8 mouse cellular contexts compared by ENCODE assay signal in the genomic region with DNA sequence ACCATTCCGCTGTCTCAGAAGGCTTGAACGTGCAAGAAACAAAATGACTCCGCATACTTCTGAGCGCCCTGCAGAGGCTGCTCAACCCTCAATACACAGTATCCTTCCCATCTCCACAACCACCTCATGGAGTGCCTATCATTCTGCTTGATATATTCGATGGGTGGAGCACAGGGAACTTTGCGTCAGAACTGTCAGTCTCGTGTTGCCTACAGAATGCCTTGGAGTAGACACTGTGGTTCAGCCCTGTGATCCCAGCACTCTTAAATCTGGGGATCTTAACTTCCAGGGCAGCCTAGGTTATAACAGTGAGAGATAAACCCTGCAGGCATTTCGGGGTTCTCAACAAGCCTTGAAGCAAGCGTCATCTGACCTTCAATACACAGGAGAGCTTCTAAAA. TPM values are rescaled to one million over a fixed set of nuclear protein-coding genes. Genes with fewer than 3 reads are reported as not detected.
A peak's percentile ranks its signal among the peaks of the same experiment; 100 is the strongest.
DNase-seq lines count a peak whose midpoint lies in the region; ATAC-seq and TF ChIP-seq lines count a peak whose summit lies in the region.

No protein-coding gene starts in this region.

- peak in 1 of 2 experiments; percentile 15; a peak in 1 of 4 replicates for TF ChIP-seq CTCF in CH12.LX (conservative IDR thresholded peaks at IDR 0.05 in 1 of 2, IDR thresholded peaks at IDR 0.05 in 1 of 2; ENCODE audit: low read depth in 2 of 2, low read length in 2 of 2)
- peak; percentile 7; the same call in 1 of the 2 replicates for TF ChIP-seq CTCF in stomach, postnatal 0 days (IDR thresholded peaks at IDR 0.05; ENCODE audit: low read depth)

- H3K36me3 ChIP-seq in heart, embryonic 13.5 days, result peaks cover 2% of the 10 kb centered on the region; the same call in 1 of the 2 replicates
- H3K36me3 ChIP-seq in CH12.LX (replicated peaks in 1 of 2; ENCODE audit: control insufficient read depth in 1 of 2, insufficient read depth in 1 of 2, low read length in 1 of 2), result peaks cover 0 to 21% of the 10 kb centered on the region in 2 experiments
- H3K36me3 ChIP-seq in embryonic facial prominence, embryonic 15.5 days, result no peaks in the 10 kb centered on the region
- H3K36me3 ChIP-seq in limb, embryonic 13.5 days, result no peaks in the 10 kb centered on the region
- H3K36me3 ChIP-seq in stomach, postnatal 0 days (ENCODE audit: control insufficient read depth, insufficient read depth, low read length), result no peaks in the 10 kb centered on the region

- DNase-seq in heart, postnatal 4 days, result no peak
- DNase-seq in CH12.LX (ENCODE audit: extremely low read depth), result peak; percentile 45
- DNase-seq in stomach, postnatal 0 days (ENCODE audit: low spot score), result no peak
- DNase-seq in thymus, postnatal 25 days, result no peak
- no peak for DNase-seq in cerebellum, postnatal 36 days

- peaks cover 30% of the 10 kb centered on the region for H3K4me1 ChIP-seq in heart, embryonic 13.5 days
- H3K4me1 ChIP-seq in CH12.LX (ENCODE audit: control insufficient read depth in 1 of 2, insufficient read depth in 2 of 2), result peaks cover 6 to 47% of the 10 kb centered on the region in 2 experiments; a peak in 2 of 4 replicates
- peaks cover 25% of the 10 kb centered on the region for H3K4me1 ChIP-seq in embryonic facial prominence, embryonic 15.5 days
- H3K4me1 ChIP-seq in limb, embryonic 13.5 days, result peaks cover 21% of the 10 kb centered on the region
- no peaks in the 10 kb centered on the region for H3K4me1 ChIP-seq in stomach, postnatal 0 days (replicated peaks; ENCODE audit: control insufficient read depth, insufficient read depth)

- dilution Hi-C loops in CH12.LX (cut with MboI; ENCODE audit: extremely low pct_ligation_motif_present, extremely low pct_unique_long_range_greater_than_20kb, low sequenced_read_pairs), result no loop called here

- no peak overlapping the region for H3K27ac ChIP-seq in heart, embryonic 13.5 days (replicated peaks)
- peak overlapping the region; percentile 67 for H3K27ac ChIP-seq in CH12.LX (ENCODE audit: insufficient read depth, low read depth)
- no peak overlapping the region for H3K27ac ChIP-seq in embryonic facial prominence, embryonic 15.5 days (replicated peaks)
- no peak overlapping the region for H3K27ac ChIP-seq in limb, embryonic 13.5 days
- no peak overlapping the region for H3K27ac ChIP-seq in stomach, postnatal 0 days (replicated peaks)

- no peaks in the 10 kb centered on the region for H3K27me3 ChIP-seq in heart, embryonic 13.5 days (replicated peaks)
- H3K27me3 ChIP-seq in CH12.LX (replicated peaks), result no peaks in the 10 kb centered on the region
- no peaks in the 10 kb centered on the region for H3K27me3 ChIP-seq in embryonic facial prominence, embryonic 15.5 days
- no peaks in the 10 kb centered on the region for H3K27me3 ChIP-seq in limb, embryonic 13.5 days
- H3K27me3 ChIP-seq in stomach, postnatal 0 days (ENCODE audit: control insufficient read depth, insufficient read depth, low read length), result no peaks in the 10 kb centered on the region

- peak overlapping the region; percentile 85 for H3K4me3 ChIP-seq in heart, embryonic 13.5 days
- H3K4me3 ChIP-seq in CH12.LX (replicated peaks in 1 of 3; ENCODE audit: low read depth in 2 of 3, low read length in 2 of 3, poor library complexity in 1 of 3), result peak overlapping the region; percentile 80 to 95 (median 86)
- H3K4me3 ChIP-seq in embryonic facial prominence, embryonic 15.5 days (replicated peaks), result peak overlapping the region; percentile 91
- H3K4me3 ChIP-seq in limb, embryonic 13.5 days, result peak overlapping the region; percentile 87
- H3K4me3 ChIP-seq in stomach, postnatal 0 days (ENCODE audit: low read depth, low read length), result peak overlapping the region; percentile 81

- no peaks in the 10 kb centered on the region for H3K9me3 ChIP-seq in heart, embryonic 13.5 days
- peaks cover 6% of the 10 kb centered on the region for H3K9me3 ChIP-seq in CH12.LX (replicated peaks; ENCODE audit: low read length)
- no peaks in the 10 kb centered on the region for H3K9me3 ChIP-seq in embryonic facial prominence, embryonic 15.5 days (replicated peaks)
- no peaks in the 10 kb centered on the region for H3K9me3 ChIP-seq in limb, embryonic 13.5 days
- H3K9me3 ChIP-seq in stomach, postnatal 0 days (ENCODE audit: control insufficient read depth, low read length), result no peaks in the 10 kb centered on the region

- peaks cover 52% of the 10 kb centered on the region for H3K79me2 ChIP-seq in CH12.LX (replicated peaks; ENCODE audit: control insufficient read depth, extremely low read depth, insufficient read depth, poor library complexity, severe bottlenecking)

- no peak for TF ChIP-seq EP300 in CH12.LX (IDR thresholded peaks at IDR 0.05; ENCODE audit: low read length)
- TF ChIP-seq EP300 in stomach, postnatal 0 days (optimal IDR thresholded peaks at IDR 0.05), result no peak

- peak overlapping the region; percentile 78 for H3K4me2 ChIP-seq in heart, embryonic 13.5 days
- peak overlapping the region; percentile 92 for H3K4me2 ChIP-seq in CH12.LX (ENCODE audit: insufficient read depth, low read depth, poor library complexity, severe bottlenecking)
- H3K4me2 ChIP-seq in embryonic facial prominence, embryonic 15.5 days (replicated peaks), result peak overlapping the region; percentile 58
- H3K4me2 ChIP-seq in limb, embryonic 13.5 days (replicated peaks), result peak overlapping the region; percentile 80
- H3K4me2 ChIP-seq in stomach, postnatal 0 days (replicated peaks; ENCODE audit: low read depth), result peak overlapping the region; percentile 69

- peak overlapping the region; percentile 90 for H3K9ac ChIP-seq in heart, embryonic 13.5 days
- peak overlapping the region; percentile 53 for H3K9ac ChIP-seq in CH12.LX (ENCODE audit: insufficient read depth, low read depth)
- H3K9ac ChIP-seq in embryonic facial prominence, embryonic 15.5 days, result peak overlapping the region; percentile 58; the same call in 1 of the 2 replicates
- H3K9ac ChIP-seq in limb, embryonic 13.5 days, result peak overlapping the region; percentile 86
- H3K9ac ChIP-seq in stomach, postnatal 0 days (ENCODE audit: low read length), result peak overlapping the region; percentile 87

- peak; percentile 3 for TF ChIP-seq RAD21 in CH12.LX (IDR thresholded peaks at IDR 0.05; ENCODE audit: low read depth, low read length)

- WGBS in heart, embryonic 13.5 days, result 55% methylated on average over 9 of the region's 9 CpGs
- WGBS in embryonic facial prominence, embryonic 15.5 days, result 47% methylated on average over 9 of the region's 9 CpGs
- WGBS in limb, embryonic 13.5 days, result 66% methylated on average over 9 of the region's 9 CpGs
- 56% methylated on average over 9 of the region's 9 CpGs for WGBS in stomach, postnatal 0 days

- in situ Hi-C loops in CH12.LX (cut with MboI; ENCODE audit: low pct_ligation_motif_present, low pct_unique_long_range_greater_than_20kb, low sequenced_read_pairs), result loop anchor here (10.0 kb wide), 1 partner anchor 134 kb away; no protein-coding TSS in a partner anchor

- ATAC-seq in heart, embryonic 13.5 days (ENCODE audit: extremely low read depth, insufficient number of reproducible peaks, low FRiP score, low TSS enrichment), result no peak
- ATAC-seq in embryonic facial prominence, embryonic 15.5 days (ENCODE audit: insufficient number of reproducible peaks, low FRiP score, low TSS enrichment, low read depth), result no peak
- no peak for ATAC-seq in limb, embryonic 13.5 days (ENCODE audit: low FRiP score, low read depth)
- no peak for ATAC-seq in stomach, postnatal 0 days (ENCODE audit: low FRiP score, low TSS enrichment)

- TF ChIP-seq POLR2A in CH12.LX (IDR thresholded peaks at IDR 0.05; ENCODE audit: low read depth, low read length), result no peak

TF ChIP-seq in CH12.LX, 34 proteins besides CTCF, POLR2A, EP300 and RAD21 (continues in another document):
- peak; percentile 51; the same call in 1 of the 2 replicates for TF ChIP-seq SIN3A (IDR thresholded peaks at IDR 0.05; ENCODE audit: low read length)
- TF ChIP-seq CHD2 (IDR thresholded peaks at IDR 0.05; ENCODE audit: low read length), result no peak
- no peak; the same call in 1 of the 2 replicates for TF ChIP-seq CHD1 (IDR thresholded peaks at IDR 0.05; ENCODE audit: low read depth, low read length)
- no peak for TF ChIP-seq ZNF384 (IDR thresholded peaks at IDR 0.05; ENCODE audit: low read depth, low read length)
- no peak for TF ChIP-seq MYC (IDR thresholded peaks at IDR 0.05; ENCODE audit: low read depth, low read length)
- no peak for TF ChIP-seq HCFC1 (IDR thresholded peaks at IDR 0.05; ENCODE audit: low read depth, low read length)
- no peak for TF ChIP-seq IRF4 (IDR thresholded peaks at IDR 0.05; ENCODE audit: low read depth, low read length)
- TF ChIP-seq ELF1 (IDR thresholded peaks at IDR 0.05; ENCODE audit: low read depth, low read length), result no peak
- TF ChIP-seq MXI1 (IDR thresholded peaks at IDR 0.05; ENCODE audit: low read depth, low read length), result peak; percentile 17; the same call in 1 of the 2 replicates
- no peak for TF ChIP-seq MAX (IDR thresholded peaks at IDR 0.05; ENCODE audit: low read length)
- TF ChIP-seq USF1 (IDR thresholded peaks at IDR 0.05; ENCODE audit: low read depth, low read length), result no peak
- TF ChIP-seq PAX5 (IDR thresholded peaks at IDR 0.05; ENCODE audit: low read length), result no peak
- TF ChIP-seq ETS1 (conservative IDR thresholded peaks at IDR 0.05; ENCODE audit: low read depth, low read length), result no peak
- TF ChIP-seq SMC3 (IDR thresholded peaks at IDR 0.05; ENCODE audit: low read depth, low read length), result no peak; the same call in 1 of the 2 replicates

RNA-seq across cellular contexts. Expression of a gene that starts 1.1 kb away (rescaled TPM):
- polyA plus RNA-seq in heart, embryonic 13.5 days (2015; fragmentation: Nextera tagmentation; extraction: Ambion mirVana), result 49.1 and 57.4 TPM in 2 replicates
- 10 to 100 TPM; 48.1 to 48.8 TPM for total RNA-seq in heart, postnatal 4 days (2021)
- total RNA-seq in CH12.LX (2012; rRNA removed), result 59.6 and 74.1 TPM in 2 replicates
- 68.5 and 74.6 TPM in 2 replicates for total RNA-seq in CH12.LX (2014; rRNA removed)
- polyA plus RNA-seq in CH12.LX (2012; ENCODE audit: insufficient read length, low read depth), result 191 and 193 TPM in 2 replicates
- 46.5 and 48.2 TPM in 2 replicates for polyA plus RNA-seq in embryonic facial prominence, embryonic 15.5 days (2015; fragmentation: Nextera tagmentation; extraction: Ambion mirVana)
- polyA plus RNA-seq in limb, embryonic 13.5 days (2015; fragmentation: Nextera tagmentation; extraction: Ambion mirVana), result 39.9 and 42.0 TPM in 2 replicates
- 41.4 and 47.8 TPM in 2 replicates for polyA plus RNA-seq in stomach, postnatal 0 days (2015; fragmentation: Nextera tagmentation; extraction: Ambion mirVana)

RNA-seq across cellular contexts. Expression of a gene that starts 52.5 kb away (rescaled TPM):
- polyA plus RNA-seq in heart, embryonic 13.5 days (2015; fragmentation: Nextera tagmentation; extraction: Ambion mirVana), result 36.8 and 41.9 TPM in 2 replicates
- total RNA-seq in heart, postnatal 4 days (2021), result 10 to 100 TPM; 24.6 to 27.7 TPM
- total RNA-seq in CH12.LX (2012; rRNA removed) (24.4 and 30.0 TPM in 2 replicates), CH12.LX (2014; rRNA removed) (23.5 and 27.8 TPM in 2 replicates)
- 34.5 and 34.6 TPM in 2 replicates for polyA plus RNA-seq in CH12.LX (2012; ENCODE audit: insufficient read length, low read depth)
- polyA plus RNA-seq in embryonic facial prominence, embryonic 15.5 days (2015; fragmentation: Nextera tagmentation; extraction: Ambion mirVana), result 42.2 and 43.5 TPM in 2 replicates
- 23.4 and 26.9 TPM in 2 replicates for polyA plus RNA-seq in limb, embryonic 13.5 days (2015; fragmentation: Nextera tagmentation; extraction: Ambion mirVana)
- polyA plus RNA-seq in stomach, postnatal 0 days (2015; fragmentation: Nextera tagmentation; extraction: Ambion mirVana), result 14.4 and 16.4 TPM in 2 replicates
